Mouse (Mus musculus) heart, adult 2 months (tissue): Measurements from ENCODE around the gene Dtnb.

Experiments
- CTCF ChIP-seq: fragments of 200-600 bp; IDR thresholded peaks from 2 replicates; pipeline ENCODE4 v1.8.1; 2022; ENCODE audit warnings: antibody characterized with exemption, mild to moderate bottlenecking, moderate library complexity
- POLR2A ChIP-seq: fragments of 200-500 bp; IDR thresholded peaks from 2 replicates; pipeline ENCODE4 v1.6.1; 2011; ENCODE audit warnings: mild to moderate bottlenecking, low read depth, low read length, control low read depth; ENCODE audit not compliant: insufficient read depth

DNA sequence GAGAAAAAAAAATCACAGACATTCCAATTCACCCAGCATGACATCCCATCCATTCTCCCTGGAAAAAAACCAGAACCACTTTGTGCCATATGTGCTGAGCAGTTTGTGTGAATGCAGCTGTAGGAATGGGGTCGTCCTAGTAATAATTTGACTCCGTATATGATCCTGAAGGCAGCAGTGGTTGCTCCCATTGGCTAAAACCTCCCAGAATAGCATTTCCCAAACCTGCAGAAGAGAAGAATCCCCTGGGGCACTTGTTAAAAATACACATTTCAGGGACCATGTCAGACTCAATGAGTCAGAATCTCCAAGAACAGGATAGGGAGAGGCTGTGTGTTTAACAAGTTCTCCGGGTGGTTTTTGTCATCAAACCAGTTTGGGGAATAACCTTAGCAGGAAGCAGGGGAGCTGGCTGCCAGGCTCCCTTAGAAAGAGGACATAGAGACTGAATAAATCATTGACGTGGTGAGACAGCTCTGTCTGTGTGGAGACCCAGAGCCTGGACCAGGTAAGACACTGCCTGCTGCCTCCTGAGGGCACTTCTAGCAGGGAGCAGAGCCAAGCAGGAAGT is 147.1 kb downstream of the Dtnb start:
- TF ChIP-seq CTCF (no peak), POLR2A (no peak)
